Mouse (Mus musculus): Measurements from ENCODE around the gene Ugt1a2.
"Not testable (repeated sequence)": the region's sequence is repeated elsewhere in the genome, so short reads cannot be mapped to it uniquely, and the experiment has no call there.

Ugt1a2 gene

DNA sequence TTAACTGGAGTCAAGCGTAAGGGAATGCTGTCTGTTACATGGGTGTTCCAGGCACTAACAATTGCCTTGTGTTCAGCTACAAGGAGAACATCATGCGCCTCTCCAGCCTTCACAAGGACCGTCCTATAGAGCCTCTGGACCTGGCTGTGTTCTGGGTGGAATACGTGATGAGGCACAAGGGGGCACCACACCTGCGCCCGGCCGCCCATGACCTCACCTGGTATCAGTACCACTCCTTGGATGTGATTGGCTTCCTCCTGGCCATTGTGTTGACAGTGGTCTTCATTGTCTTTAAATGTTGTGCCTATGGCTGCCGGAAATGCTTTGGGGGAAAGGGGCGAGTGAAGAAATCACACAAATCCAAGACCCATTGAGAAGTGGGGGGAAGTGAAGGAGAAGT, 17.6 kb downstream of the Ugt1a2 start:
- no peak for DNase-seq (ENCODE audit: low spot score)

DNA sequence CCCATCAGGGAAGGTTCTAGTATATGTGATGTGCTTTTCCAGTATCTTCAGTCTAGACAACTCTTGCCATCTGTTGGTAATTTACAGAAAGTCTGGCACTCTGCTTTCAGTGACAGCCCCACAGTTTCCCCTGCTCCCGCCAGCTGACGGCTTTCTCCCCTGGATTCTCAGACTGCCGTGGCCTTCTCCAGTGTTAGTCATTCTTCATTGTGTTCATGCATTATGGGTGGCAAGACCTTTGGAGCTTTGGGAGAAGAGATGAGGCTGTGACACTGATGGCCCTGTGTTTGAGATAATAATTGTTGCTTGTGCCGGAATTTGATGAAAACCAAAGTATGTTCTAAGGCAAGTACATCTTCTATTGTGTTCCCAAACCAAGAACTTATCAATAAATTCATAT, 18.2 kb downstream of the Ugt1a2 start:
- DNase-seq (ENCODE audit: low spot score), result no peak

DNA sequence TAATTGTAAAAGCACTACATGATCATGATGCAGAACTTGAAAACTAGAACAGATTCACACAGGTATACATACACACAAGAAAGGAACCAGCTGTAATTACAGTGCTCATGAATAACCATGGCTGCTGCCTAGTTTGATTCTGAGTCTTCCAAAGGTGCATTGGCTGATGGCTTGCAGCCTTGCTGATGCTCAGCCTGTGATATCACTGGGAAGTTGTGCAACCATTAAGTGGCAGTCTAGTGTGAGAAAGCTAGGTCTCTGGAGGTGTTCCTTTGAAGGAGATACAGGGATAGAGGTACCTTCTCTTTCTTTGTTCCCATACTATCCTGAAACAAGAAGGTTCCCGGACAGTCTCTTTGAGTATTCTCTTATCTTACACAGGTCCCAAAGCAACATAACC, 18.7 kb downstream of the Ugt1a2 start:
- no peak for DNase-seq (ENCODE audit: low spot score)

DNA sequence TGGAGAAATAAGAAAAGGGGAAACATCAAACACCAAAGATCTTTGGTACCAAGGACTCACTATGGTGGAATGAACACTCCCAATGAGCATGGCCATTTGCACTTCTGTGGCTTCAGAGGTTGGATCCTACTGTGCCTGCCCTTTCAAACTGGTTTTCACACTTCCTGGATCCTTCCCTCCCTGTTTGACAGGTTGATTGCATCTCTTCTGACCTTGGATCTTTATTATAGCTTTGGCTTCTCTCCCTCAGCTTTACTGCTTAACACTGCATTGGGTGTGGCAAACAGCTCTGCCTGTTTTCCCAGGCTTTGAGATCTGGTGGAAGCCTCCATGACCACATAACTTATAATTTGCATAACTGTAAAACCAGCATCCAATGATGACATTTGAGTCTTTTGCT, 19.9 kb downstream of the Ugt1a2 start:
- no peak for DNase-seq (ENCODE audit: low spot score)

DNA sequence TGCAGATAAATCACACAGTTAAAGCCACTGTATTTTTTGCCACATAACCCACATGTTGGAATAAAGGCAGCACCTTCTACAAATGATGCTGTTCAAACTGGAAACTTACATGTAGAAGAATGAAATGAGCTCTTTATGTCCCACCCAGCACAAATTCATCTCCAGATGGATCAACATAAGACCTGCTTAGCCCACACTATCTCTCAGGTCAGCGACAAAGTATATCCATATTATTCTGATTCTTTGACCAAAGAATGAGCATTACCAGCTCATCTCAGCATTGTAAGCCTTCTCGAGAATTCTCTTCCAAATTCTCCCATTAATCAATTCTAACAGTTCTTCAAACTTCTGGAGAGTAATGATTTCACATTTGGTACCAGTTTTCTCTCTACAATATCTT, 21.8 kb downstream of the Ugt1a2 start:
- DNase-seq (ENCODE audit: low spot score), result no peak

DNA sequence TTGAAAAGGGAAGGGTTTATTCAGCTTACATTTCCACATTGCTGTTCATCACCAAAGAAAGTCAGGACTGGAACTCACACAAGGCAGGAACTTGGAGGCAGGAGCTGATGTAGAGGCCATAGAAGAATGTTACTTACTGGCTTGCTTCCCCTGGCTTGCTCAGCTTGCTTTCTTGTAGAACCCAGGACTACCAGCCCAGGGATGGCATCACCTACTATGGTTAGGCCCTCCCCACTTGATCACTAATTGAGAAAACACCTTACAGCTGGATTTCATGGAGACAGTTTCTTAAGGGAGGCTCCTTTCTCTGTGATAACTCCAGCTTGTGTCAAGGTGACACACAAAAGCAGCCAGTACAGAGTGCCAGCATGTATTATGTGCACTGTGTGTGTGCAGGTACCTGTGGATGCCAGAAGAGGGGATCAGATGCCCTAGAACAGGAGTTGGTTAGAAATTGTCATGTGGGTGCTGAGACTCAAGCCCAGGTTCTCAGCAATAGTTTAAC, 22.7 kb downstream of the Ugt1a2 start:
- DNase-seq (ENCODE audit: low spot score), result not testable (repeated sequence)

DNA sequence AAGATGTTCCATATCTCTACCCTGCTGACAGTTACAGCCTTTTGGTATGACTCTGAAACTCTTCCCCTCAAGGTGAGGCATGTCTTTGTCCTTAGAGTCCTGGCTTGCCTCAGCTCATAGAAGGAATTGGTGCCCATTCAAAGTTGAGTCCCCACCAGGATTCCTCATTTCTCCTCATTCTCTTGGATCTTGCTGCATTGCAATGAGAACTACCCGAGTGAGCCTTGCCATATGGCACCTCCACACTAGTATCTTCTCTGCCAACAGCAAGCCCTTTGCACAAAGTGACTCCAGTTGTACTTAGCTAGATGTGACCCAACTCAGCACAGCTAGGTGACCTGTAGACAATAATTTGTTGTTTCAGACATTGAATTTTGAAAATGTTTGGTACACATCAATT, 23.2 kb downstream of the Ugt1a2 start:
- DNase-seq (ENCODE audit: low spot score), result no peak

DNA sequence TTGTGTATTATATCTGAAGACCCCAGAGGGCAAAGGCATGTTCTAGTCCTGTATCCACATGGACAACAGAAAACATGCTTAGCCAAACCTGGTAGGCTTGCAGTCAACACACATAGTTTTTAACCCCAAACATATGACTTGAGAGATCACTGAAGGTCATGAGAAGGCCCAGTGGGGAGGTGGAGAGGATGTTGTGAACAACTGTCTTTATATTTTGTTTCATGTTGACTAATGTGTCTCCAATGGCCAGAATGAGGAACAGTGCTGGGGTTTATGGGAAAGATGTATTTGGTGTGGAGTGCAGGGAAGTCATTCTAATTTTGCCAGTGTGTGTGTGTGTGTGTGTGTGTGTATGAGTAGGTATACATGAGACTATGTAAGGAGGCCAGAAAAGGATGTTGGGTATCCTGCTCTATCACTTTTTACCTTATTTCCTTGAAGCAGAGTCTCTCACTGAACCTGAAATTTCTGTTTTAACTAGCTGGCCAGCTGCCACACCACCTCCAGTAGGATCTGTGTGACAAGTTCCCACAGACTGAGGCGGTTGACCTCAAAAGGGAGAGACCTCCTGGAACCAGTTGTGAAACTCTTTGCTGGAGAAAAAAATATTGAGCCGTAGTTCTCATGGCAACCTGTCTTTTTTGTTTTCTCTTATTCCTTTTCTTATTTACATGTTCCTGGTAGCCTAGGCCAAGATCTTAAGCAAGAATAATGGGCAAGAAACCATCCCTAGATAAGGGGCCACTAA, 23.8 kb downstream of the Ugt1a2 start:
- no peak for DNase-seq (ENCODE audit: low spot score)

DNA sequence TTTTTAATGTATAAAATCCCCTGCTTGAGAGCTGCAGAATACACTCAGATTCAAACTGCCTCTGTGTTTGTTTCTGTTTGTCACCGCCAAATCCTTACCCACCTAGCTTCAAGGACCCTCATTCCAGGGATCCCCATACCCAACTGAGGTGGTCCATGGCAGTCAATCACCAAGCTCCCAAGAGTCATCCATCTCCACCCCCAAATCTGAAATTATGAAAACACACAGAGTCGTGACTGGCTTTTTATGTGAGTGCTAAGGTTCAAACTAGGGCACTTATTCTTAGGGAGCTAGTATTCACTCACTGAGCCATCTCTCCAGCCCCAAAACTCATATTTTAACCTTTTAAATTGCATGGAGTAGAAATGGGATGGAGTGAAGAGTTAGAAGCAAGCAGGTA, 24.9 kb downstream of the Ugt1a2 start:
- not testable (repeated sequence) for DNase-seq (ENCODE audit: low spot score)

DNA sequence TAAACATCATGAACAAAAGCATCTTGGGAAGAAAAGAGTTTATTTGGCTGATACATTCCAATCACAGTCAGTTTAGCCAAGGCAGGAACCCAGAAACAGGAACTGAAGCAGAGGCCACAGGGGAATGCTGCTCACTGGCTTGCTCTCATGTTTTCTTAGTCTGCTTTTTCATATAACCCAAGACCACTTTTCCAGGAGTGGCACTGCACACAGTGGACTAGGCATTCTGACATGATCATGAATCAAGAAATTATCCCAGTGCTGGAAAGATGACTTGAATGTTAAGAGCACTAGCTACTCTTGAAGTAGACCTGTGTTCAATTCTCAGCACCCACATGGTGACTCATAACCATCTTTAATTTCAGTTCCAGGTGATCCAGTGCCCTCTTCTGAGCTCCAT, 25.3 kb downstream of the Ugt1a2 start:
- no peak for DNase-seq (ENCODE audit: low spot score)

DNA sequence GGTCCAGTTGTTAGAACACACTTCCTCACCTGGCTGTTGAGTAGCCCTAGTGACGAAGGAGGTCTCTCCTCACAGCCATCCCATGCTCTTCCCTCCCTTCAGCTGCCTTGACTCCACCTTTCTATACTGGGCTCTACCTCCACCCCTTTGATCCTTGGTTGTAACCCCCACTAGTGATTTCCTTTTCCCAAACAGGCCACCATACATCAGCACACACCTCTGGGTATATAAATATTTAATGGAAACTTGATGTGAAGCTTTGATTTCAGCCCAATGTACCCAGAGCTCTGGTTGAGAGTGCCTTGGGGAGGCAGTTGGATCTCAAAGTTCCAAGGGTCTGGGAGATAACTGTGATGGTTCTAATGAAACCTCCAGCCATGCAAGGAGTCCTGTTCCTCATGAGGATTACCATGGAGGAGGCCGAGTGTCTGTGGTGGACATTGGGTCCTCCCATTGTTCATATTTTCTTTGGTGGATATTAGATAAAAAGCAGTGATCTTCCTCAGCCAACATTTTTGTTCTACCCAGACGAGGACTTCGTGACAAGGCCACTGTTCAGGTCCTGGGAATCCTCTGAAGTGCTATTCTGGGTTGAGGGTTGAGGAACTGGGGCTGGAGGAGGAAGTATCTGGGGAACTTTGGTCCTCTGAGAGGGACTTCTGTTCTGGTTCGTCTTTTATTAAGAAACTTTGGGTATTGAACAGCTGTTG, 26.4 kb downstream of the Ugt1a2 start, which contains the start of gene Mroh2a:
Gene Mroh2a, plus strand, starts transcription at position 317 of the 710 bp plus-strand sequence.
- no peak for DNase-seq (ENCODE audit: low spot score)

DNA sequence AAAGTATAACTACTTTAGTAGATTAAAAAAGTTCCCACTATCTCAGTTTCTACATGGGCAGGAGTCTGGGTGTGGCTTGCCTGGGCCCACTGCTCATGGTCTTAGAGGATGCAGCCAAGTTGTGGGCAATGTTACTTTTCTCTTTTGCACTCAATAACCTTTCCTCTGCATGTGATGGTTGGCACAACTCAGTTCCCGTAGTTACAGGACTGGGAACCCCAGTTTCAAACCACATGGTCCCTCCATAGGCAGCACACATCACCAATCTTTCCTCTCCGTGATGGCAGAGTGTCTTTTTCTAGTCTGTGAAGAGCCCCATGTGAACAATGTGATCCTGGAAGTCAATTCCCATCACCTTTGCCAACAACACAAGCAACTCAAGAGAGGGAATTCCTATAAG, 27.1 kb downstream of the Ugt1a2 start:
- no peak for DNase-seq (ENCODE audit: low spot score)

DNA sequence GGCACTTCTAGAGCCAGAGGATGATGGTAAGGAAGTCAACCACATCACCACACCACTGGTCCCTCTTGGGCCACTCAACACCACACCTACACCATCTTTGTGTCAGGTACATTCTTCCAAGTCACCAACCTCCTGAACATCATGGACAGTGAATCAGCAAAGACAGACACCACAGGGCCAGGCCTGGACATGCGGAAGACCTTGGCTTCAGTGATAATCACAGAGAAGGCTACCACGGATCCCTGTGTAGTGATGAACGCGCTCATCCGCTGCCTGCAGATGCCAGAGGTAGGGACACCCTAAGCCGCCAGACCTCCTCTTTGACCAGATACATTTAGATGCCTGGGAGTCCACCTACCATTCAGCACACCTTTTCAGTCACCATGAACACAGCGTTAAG, 27.7 kb downstream of the Ugt1a2 start:
- DNase-seq (ENCODE audit: low spot score), result no peak

DNA sequence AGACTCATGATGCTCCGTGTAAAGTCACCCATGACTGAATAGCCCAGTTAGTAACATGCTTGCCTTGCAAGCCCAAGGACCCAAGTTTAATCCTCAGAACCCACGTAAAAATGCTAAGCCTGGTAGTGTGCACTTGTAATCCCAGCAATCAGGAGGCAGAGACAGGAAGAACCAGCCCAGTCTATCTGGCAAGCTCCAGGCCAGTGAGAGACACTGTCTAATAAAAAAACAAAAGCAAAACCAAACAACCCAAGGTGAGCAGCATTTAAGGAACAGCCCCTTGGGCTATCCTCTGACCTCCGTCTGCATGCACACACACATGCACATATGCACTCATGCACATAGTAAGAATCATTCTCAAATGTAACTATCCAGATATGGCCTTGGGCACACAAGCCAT, 29.2 kb downstream of the Ugt1a2 start:
- no peak for DNase-seq (ENCODE audit: low spot score)

DNA sequence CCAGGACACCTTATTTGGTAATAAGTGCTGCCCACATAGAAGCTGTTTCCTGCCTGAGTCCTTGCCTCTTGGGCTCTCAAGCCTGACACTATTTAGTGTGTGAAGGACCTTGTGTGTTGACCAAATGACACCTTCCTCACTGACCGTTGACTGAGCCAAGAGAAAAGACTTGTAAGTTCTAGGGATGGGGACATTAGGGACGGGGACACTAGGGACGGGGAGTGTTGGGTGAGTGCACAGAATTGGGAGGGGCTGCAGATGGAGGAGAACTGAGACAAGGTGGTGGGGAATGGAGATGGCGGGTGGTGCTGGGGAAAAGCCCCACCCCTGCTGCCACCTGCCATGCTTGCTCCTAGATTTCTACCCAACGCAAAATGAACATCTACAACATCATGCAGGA, 29.6 kb downstream of the Ugt1a2 start:
- no peak for DNase-seq (ENCODE audit: low spot score)

DNA sequence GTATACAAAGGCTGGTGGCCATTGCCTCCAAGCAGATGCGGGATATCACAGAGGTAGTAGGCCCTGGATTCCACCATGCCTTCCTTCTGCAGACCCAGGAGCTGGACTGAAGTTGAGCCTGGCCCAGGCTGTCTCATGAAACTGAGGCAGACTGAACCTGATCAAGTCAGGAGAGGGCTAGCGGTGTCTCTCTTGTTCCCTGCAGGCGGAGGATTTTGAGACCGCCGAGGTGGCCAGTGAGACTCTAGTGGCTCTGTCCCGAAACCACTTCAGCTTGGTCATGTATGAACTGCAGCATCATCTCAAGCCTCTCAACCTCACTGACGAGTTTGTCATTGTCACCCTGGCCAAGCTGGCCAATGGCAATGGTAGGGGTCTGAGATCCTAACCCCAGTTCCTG, 30.0 kb downstream of the Ugt1a2 start:
- DNase-seq (ENCODE audit: low spot score), result no peak

DNA sequence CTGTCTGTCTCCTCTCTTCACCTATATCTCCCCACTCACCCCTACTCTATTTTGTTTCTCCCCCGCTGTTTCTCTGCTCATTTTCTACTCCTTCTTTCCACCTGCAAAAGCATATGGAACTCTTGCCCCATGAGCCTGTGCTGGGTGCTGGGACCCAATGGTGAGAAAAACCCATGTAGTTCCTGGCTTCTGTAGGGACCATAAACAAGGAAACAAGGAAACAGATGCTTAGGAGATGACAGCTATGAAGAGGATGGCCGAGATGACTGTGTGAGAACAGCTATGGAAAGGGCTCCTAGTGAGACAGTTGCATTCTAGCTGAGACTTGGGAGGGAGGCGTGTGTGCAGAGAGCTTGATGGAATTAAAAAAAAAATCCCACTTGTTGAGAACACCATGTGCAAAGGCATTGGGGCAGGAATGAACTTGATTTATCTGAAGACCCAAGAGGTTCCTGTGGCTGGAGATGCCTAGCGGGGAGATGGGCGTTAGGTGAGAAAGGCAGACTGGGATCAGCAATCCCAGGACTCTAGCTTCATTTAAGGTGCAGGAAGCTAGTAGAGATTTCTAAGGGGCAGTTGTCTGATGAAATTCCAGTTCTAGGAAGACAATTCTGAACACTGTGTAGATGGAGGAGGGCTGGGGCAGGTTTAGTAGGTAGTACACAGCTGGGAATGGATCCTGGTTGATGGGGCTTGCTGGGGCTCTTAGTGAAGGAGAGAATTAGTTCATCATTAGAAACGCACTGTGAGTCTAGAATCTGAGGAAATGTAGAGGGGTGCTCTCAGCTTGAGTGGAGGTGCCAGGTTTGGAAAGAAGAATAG, 30.8 kb downstream of the Ugt1a2 start:
- DNase-seq (ENCODE audit: low spot score), result no peak

DNA sequence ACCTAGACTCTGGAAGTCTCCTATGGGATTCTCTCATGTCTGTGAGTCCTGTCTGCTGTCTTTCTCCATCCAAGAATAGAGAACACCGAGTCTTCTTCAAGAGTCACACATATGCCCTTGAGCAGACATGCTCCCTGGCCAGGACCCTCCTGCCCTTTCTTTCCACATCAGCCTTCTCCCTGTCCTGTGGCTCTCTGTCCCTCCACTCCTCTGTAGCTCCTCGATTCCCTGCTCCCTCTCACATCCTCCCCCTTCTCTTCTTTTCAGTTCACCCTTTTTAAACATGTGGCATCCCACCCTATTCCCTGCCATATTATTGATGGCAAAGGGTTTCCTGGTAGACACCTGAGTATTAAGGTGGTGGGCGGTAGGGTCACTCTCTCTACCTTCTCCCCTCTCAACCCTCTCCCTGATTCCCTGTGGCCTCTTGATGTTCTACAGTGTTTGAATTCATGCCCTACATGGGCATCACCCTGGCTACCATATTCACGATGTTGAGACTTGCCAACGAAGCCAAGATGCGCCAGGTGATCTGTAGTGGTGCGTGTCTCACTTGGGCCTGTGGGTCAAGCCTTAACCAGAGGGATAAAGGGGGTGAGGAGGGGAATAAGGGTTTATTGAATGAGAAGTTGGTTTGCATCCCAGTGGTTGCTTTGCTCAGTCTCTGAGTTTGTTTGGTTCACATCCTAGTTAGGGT, 31.6 kb downstream of the Ugt1a2 start:
- DNase-seq (ENCODE audit: low spot score), result no peak

DNA sequence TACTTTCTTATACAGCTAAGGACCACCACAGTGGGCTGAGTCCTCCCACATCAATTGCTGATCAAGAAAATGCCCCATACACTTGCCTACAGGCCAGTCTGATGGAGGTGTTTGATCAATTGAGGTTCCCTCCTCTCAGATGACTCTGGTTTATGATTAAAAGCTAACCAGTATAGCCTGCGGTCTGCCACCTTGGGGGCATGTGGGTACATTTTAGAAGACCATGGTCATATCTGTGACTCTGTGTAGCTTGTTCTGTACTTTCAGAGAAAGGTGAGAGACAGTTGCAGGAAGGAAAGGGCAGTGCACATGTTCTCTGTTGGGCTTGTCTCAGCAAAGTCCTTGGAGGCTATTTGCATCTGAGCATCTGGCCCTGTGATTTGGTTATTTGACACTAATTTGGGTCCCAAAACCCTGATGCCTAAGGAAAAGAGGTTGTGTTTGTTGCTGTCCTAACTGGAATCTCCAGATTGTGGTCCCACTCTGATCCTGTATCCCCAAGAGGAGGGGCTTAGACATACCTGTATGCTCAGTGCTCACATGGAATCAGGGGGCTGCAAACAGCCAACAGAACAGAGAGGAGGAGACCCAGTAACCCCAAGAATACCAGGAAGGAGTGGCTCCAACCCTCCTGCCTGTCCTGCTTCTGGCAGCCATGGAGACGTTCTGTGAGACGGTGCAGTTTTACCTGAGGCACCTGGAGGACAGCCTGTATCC, 32.4 kb downstream of the Ugt1a2 start:
- DNase-seq (ENCODE audit: low spot score), result no peak

DNA sequence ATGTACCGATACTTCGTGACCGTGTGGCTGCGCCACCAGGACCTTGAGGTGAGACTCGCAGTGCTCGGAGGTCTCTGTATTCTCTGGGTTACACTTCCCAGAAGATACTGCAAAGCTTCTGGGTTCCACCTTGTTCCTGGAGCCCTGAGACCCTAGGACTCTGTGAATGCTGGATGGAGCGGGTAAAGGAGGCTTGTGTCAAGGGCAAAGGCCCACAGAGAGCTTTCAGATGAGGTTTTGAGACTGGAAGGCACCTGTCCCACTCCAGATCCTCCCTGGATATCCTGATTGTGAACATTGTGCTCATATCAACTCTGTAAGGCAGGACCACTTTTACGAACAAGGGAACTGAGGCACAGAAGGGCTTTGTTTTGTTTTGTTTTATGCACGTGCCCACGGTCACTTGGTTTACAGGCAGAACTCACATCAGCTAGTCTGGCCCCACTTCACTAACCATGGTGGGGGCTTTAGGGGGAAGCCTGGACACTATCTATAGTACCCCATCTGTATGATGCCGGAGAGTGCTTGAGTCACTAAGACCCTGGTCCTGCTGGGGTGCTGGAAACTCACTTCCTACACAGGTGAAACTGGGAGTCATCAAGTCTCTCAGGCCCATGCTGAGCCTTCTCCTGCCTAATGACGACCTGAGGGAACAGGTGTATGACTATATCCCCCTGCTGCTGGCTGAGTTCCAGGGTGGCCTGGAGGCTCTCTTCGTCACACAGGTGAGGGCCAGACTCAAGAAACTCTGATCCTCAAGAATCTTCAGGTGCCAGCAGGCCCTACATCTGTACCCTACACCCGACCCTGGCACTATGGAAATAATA, 33.2 kb downstream of the Ugt1a2 start:
- no peak for DNase-seq (ENCODE audit: low spot score)

DNA sequence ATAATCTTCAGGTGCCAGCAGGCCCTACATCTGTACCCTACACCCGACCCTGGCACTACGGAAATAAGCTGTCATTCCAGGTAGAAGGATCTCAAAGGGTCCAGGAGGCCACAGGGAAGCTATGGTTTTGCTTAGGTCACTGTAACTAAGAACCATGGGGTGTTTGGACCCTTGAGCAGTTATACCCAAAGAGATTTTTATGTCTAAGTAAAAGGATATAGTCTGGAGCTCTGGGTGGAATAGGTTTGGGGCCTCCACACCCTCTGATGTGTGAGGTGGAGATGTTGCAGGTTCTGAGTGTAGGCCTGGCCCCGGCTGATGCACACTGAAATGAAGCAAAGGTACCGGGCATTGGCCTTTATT, 33.8 kb downstream of the Ugt1a2 start:
- DNase-seq (ENCODE audit: low spot score), result no peak

Data from retina, embryonic 14.5 days (tissue).